Mouse (Mus musculus) left cerebral cortex, postnatal 10 days (tissue): ENCODE data around the gene Selenbp1. TPM values are rescaled to one million over a fixed set of nuclear protein-coding genes. Genes with fewer than 3 reads are reported as not detected.
"Not testable (repeated sequence)": the region's sequence is repeated elsewhere in the genome, so short reads cannot be mapped to it uniquely, and the experiment has no call there.

Experiments used
- DNase-seq, 2 experiments: peaks; one replicate each; pipeline ENCODE4 v3.0.0; 2021 to 2022; ENCODE audit warnings: low spot score in 2 of 2, mixed read lengths in 1 of 2; ENCODE audit errors: extremely low spot score in 1 of 2
- intact Hi-C: fragments of 180-260 bp; cut with DNase I; formaldehyde crosslinking; loops from one replicate; pipeline ENCODE4 v1.15.1; 2025
- total RNA-seq, 2 experiments: library from RNA; stranded (reverse); gene quantifications; 2 replicates each; pipeline ENCODE4 v1.2.3; 2021

Selenbp1 gene
- 1 to 10 TPM; 3.2 to 3.8 TPM for total RNA-seq

DNA sequence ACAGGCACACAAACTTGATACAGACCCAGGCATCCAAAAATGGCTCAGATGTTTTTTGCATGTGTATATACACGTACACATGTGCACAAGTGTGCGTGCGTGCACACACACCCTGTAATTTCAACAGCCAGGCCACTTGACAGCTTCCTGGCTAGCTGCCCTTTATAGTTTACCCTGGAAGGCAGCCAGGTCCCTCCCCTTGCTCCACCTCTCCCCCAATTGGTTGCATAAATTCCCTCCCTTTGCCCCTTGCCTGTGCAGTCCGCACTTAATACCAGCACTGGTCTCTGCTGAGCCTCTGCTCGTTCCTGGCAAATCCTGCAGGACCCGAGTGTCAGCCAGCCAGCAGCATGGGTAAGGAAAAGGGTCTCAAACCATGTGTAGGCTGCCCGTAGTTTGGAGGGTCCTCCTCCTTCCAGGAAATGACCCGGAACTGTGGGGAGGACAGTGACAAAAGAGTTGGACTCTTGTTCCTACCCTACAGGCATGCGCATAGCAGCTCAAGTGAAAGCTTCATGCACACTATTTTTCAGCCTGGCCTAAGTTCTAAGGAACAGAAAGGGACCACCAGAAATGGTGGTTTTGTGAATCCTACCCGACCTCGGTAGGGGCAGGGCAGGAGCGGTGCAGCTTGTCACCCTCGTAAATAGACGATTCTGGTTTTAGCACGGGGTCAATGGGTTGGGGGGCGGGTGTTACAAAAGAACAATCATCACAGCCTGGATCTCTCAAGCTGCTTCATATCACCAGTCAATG, at the start of gene Selenbp1:
Gene Selenbp1 (plus strand): TSS at position 248 of the 756 bp plus-strand sequence.
- intact Hi-C loops = no loop called here
- DNase-seq = peak; percentile 58 to 81

- DNase-seq = peak; percentile 84 to 89
- intact Hi-C loops = no loop called here
Observed at GRCm38 (mm10) chr3:94886316-94887224, 46.3 kb upstream of the Selenbp1 start, which contains the start of gene Psmb4. Gene Psmb4 (minus strand): TSS chr3:94886961.

GRCm38 (mm10) chr3:94888595-94888994, 44.3 kb upstream of the Selenbp1 start:
- DNase-seq = no peak
- intact Hi-C loops = no loop called here

- DNase-seq = no peak
- intact Hi-C loops = no loop called here
Observed at GRCm38 (mm10) chr3:94894076-94894475, 38.8 kb upstream of the Selenbp1 start.

GRCm38 (mm10) chr3:94902747-94903146, 30.1 kb upstream of the Selenbp1 start:
- intact Hi-C loops = no loop called here
- peak; percentile 61 to 63 for DNase-seq

GRCm38 (mm10) chr3:94904759-94905158, 28.1 kb upstream of the Selenbp1 start:
- intact Hi-C loops = loop anchor here (5.0 kb wide), 1 partner anchor 537 kb away; no protein-coding TSS in a partner anchor
- not testable (repeated sequence) for DNase-seq

DNA sequence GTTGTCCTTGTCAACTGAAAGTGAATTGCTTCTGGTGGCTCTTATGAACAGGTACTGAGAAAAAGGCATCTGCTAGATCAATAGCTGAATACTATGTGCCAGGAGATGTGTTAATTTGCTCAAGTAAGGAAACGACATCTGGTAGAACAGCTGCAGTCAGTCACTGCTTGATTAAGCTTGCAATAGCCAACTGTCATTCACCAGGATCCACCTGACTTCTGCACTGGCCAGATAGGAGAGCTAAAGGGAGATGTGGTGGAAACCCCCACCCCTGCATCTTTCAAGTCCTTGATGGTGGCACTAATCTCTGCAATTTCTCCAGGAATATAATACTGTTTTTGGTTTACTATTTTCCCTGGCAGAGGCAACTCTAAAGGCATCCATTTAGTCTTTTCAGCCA, 26.4 kb upstream of the Selenbp1 start:
- intact Hi-C loops = loop anchor here (5.0 kb wide), 1 partner anchor 539 kb away; no protein-coding TSS in a partner anchor
- no peak for DNase-seq

DNA sequence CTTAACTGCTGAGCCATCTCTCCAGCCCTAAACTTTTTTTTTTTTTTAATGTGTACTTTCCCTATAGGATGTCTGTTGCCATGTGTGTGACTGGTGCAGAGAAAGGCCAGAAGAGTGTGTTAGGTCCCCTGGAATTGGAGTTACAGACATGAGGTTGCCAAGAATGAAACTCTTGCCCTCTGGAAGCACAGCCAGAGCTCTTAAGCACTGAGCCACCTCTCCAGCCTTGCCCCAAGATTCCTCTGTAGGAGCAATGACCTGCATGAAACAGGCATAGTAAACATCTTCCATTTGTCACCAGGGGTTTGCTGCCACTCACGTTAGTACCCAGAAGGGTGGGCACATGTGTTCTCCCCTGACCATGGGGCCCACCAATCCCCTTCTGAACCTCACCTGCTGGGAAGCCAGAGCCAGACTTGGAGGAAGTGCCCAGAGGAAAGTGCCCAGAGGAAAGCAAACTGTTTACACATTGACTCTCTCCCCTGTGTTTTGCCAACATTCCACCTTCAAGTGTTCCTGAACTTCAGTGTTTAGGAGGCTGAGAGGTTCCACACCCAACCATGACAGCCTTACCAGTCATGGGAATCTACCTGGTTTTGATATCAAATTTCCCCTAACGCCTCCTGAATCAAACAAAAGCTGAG, 21.7 kb upstream of the Selenbp1 start:
- intact Hi-C loops = no loop called here
- DNase-seq = no peak

DNA sequence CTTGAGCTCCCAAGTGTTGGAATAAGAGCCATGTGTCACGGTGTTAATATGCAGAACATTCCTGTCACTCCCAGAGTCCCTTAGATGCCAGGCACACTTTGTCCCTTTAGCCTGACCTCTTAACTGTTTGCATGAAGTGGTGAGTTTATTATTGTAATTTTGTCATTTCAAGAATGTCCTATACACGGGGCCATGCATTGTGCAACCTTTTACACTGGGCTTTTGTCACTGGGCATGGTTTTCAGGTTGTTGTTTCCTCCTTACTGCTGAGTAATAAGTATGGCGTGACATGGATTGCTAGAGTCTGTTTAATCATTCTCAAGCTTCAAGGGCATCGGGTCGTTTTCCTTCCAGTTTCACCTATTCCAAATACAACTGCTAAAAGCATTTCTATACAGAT, 19.1 kb upstream of the Selenbp1 start:
- intact Hi-C loops = no loop called here
- DNase-seq = no peak

GRCm38 (mm10) chr3:94915903-94916741, 16.7 kb upstream of the Selenbp1 start:
- no peak for DNase-seq
- intact Hi-C loops = no loop called here

- DNase-seq = peak in 1 of 2 experiments; percentile 41
- intact Hi-C loops = no loop called here
Observed at GRCm38 (mm10) chr3:94917816-94918361, 15.0 kb upstream of the Selenbp1 start.

DNA sequence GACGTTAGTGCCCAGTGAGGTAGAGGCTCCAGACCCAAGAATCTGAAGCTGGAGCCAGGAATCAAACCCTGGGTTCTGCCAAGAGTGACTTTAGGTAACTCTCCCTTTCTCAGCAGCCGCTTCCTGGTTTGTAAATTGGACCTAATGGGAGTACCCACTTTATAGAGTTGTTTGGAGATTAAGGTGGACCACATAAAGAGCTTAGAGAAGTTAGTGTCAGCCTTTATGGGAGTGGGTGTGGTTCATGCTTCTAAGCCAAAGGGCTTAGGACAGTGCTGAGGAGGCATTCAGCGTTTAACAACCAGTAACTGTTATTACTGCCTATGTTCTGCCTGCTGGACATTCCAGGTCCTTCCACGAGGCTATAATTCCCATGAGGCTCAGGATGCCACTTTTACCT, 14.0 kb upstream of the Selenbp1 start:
- intact Hi-C loops = no loop called here
- no peak for DNase-seq

DNA sequence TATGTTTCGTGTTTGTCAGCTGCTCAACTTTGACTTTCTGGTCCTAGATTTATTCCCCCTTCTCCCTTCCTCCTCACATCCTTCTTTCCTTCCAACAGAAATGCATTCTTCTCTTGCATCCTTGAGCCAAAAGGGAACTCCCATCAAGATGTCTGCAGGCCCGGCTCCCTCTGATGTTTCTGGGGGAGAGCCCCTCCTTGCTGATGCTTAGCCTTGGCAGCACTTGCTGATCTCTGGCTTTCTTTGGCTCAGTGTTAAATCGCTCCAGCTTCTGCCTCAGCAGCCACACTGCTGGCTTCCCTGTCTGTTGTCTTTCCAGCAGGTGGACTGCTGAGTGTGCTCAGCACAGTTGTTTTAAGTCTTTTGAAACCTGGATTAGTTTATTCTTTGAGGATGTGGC, 11.8 kb upstream of the Selenbp1 start:
- intact Hi-C loops = no loop called here
- peak in 1 of 2 experiments; percentile 38 for DNase-seq

GRCm38 (mm10) chr3:94922333-94922732, 10.5 kb upstream of the Selenbp1 start:
- DNase-seq = no peak
- intact Hi-C loops = no loop called here

DNA sequence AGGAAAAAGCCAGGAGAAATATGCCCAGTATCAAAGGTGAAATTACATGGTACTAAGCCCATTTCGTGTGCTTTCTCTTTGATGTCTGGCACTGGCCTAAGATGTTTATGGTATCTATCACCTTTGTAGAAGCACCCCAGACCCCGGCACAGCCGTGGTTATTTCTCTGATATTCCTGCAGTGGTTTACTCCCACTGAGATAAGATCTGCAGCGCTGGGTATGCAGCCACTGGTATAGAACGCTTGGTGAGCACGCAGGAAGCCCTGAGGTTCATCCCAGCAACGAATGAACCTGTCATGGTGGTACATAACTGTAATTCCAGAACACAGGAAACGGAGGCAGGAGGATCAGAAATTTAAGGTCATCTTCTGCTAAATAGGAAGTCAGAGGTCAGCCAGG, 8.2 kb upstream of the Selenbp1 start:
- intact Hi-C loops = no loop called here
- no peak for DNase-seq

DNA sequence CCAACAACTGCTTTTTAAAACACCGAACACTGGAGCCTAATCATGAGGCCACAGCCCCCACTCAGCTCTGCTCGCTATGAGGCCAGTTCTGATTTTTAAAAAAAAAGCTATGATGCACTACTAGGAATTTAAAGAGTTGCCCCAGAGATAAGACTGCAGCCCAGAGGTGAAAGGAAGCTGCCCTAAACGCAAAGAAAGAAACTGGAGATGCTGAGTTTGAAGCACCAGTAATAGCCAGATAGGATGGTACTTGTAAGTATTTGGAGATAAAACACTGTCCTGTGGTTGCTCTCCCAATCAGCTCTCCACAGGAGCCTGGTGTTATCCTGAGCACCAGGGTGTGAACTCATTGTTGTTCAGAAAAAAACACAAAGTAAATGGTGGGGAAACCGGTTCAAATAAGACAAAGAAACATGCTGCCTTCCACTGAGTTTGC, 6.5 kb upstream of the Selenbp1 start:
- intact Hi-C loops = not testable (repeated sequence)

GRCm38 (mm10) chr3:94928979-94929378, 3.9 kb upstream of the Selenbp1 start:
- intact Hi-C loops, DNase-seq: not testable (repeated sequence)

More for the DNA sequence above, 6.5 kb upstream of the Selenbp1 start:
- DNase-seq = not testable (repeated sequence)
